Mouse (Mus musculus) heart, embryonic 16.5 days (tissue): Measurements from ENCODE around the gene Acrbp. TPM values are rescaled to one million over a fixed set of nuclear protein-coding genes. Genes with fewer than 3 reads are reported as not detected.
A peak's percentile ranks its signal among the peaks of the same experiment; 100 is the strongest.

Experiments
- ATAC-seq: fragments of 200-750 bp; cut with Nextera tagmentation; replicated peaks from 2 replicates; pipeline ENCODE4 v1.8.0; 2017; ENCODE audit warnings: moderate number of reproducible peaks; ENCODE audit not compliant: insufficient read depth, low FRiP score; ENCODE audit errors: extremely low read depth
- H3K27ac ChIP-seq: fragments of 300-500 bp; sonication (generic); 2 replicates; pipeline ENCODE4 v1.5.1; 2014; ENCODE audit warnings: mild to moderate bottlenecking, low read length, control low read depth, moderate library complexity
- H3K27me3 ChIP-seq: fragments of 300-500 bp; sonication (generic); 2 replicates; pipeline ENCODE4 v1.6.1; 2014; ENCODE audit warnings: low read length, mixed read lengths; ENCODE audit not compliant: control insufficient read depth, insufficient read depth
- H3K36me3 ChIP-seq: fragments of 300-500 bp; sonication (generic); 2 replicates; pipeline ENCODE4 v1.6.1; 2014; ENCODE audit not compliant: control insufficient read depth, insufficient read depth
- H3K4me1 ChIP-seq: fragments of 300-500 bp; sonication (generic); 2 replicates; pipeline ENCODE4 v1.6.1; 2014; ENCODE audit warnings: low read length, mixed read lengths; ENCODE audit not compliant: control insufficient read depth, insufficient read depth
- H3K4me2 ChIP-seq: fragments of 300-500 bp; sonication (generic); 2 replicates; pipeline ENCODE4 v1.6.1; 2014; ENCODE audit warnings: low read depth, mild to moderate bottlenecking, control low read depth, low read length
- H3K4me3 ChIP-seq: fragments of 300-500 bp; sonication (generic); 2 replicates; pipeline ENCODE4 v1.5.1; 2014; ENCODE audit warnings: mild to moderate bottlenecking, control low read depth, low read length
- H3K9ac ChIP-seq: fragments of 300-500 bp; sonication (generic); 2 replicates; pipeline ENCODE4 v1.6.1; 2014; ENCODE audit warnings: low read length, control low read depth
- H3K9me3 ChIP-seq: fragments of 300-500 bp; sonication (generic); replicated peaks from 2 replicates; pipeline ENCODE4 v1.6.1; 2016; ENCODE audit warnings: low read length; ENCODE audit not compliant: control insufficient read depth
- WGBS: fragments of 180-500 bp; shearing (Covaris S2); extraction: QIAGEN DNeasy Blood & Tissue Kit; methylation state at CpG from one replicate; pipeline ENCODE4 v1.1.7; 2014; 5-methylcytosine and 5-hydroxymethylcytosine counted together
- polyA plus RNA-seq: library from polyadenylated mRNA; unstranded; fragments of >200 nt; fragmentation: Nextera tagmentation; extraction: Ambion mirVana; gene quantifications from 2 replicates; pipeline ENCODE4 v1.2.1, GENCODE M21; 2015

The Acrbp gene
- polyA plus RNA-seq, 1 experiment from 2014 or later: 8.0 TPM

DNA sequence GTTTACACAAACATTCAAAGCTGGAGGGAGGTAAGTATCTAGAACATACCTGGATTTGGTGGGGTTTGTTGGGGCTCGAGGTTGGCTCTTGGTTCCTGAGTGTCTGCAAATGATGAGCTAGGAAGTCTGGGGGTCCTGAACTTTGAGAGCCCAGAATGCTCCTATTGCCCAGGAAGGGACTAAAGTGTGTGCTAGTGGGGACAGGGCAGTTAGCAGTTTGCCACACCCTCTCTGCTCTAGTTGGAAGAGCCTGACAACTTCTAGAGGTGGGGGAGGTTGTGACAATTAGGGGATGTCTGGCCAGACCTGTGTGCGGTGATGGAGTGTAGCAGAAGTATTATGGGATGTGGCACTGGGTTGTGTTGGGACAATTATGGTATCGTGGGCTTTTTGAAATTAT is 45.4 kb downstream of the Acrbp start:
- no peak overlapping the region for H3K4me3 ChIP-seq
- H3K4me1 ChIP-seq: peaks cover 34% of the 10 kb centered on the region
- no peak overlapping the region for H3K9ac ChIP-seq
- no peak for ATAC-seq
- H3K4me2 ChIP-seq: no peak overlapping the region
- H3K9me3 ChIP-seq: no peaks in the 10 kb centered on the region
- no peaks in the 10 kb centered on the region for H3K27me3 ChIP-seq
- WGBS: 50% methylated on average over 3 of the region's 3 CpGs
- H3K27ac ChIP-seq: peak overlapping the region; percentile 98
- no peaks in the 10 kb centered on the region for H3K36me3 ChIP-seq

DNA sequence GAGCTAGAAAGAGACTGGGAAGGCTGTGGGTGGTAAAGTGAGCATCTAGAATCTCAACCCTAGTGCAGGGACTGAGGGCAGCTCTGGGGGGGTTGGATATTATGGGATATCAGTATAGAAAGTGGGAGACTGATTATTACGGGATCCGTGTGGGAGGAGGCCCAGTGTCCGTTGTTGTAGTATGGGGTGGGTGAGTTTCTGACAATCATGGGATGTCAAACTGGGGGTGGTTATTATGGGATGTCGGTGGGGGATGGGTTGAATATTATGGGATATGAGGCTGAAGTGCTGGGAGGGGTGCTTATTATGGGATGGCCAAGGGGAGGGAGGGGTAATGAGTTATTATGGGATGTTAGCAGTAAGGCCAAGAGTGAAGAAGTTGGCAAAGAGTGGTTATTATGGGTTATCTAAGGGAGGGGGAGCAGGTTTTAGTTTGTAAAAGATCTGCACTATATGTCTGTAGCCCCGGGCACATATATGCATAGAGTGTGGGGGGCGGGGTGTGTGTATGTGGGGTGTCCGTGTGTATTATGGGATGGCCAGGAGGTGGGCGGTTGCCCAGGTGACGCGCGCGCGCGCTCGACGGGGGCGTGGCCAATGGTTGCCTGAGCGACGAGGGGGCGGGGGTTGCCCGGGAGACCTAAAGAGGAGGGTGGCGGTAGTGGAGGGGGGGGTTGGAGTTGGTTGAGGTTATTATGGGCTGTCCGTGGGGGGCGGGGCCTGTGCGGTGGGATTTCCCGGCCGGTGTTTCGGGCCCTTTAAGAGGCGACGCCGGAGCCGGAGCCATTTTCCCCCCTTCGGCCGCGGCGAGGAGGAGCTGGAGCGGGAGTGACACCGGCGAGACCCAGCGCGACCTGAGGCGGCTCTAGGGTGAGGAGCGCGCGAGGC is 46.1 kb downstream of the Acrbp start, which contains the start of gene Chd4:
Gene Chd4 (plus strand): TSS at position 591 of the 888 bp plus-strand sequence.
- peaks cover 32% of the 10 kb centered on the region for H3K4me1 ChIP-seq
- peaks cover 5% of the 10 kb centered on the region; the same call in 1 of the 2 replicates for H3K36me3 ChIP-seq
- peak within 1 kb of the TSS; percentile 98 for H3K27ac ChIP-seq
- H3K27me3 ChIP-seq: no peaks in the 10 kb centered on the region
- H3K4me2 ChIP-seq: peak within 1 kb of the TSS; percentile 96
- no peaks in the 10 kb centered on the region for H3K9me3 ChIP-seq
- peak within 1 kb of the TSS; percentile 91 for H3K4me3 ChIP-seq
- peak; percentile 72 for ATAC-seq
- 4% methylated on average over 36 of the region's 45 CpGs for WGBS
- H3K9ac ChIP-seq: peak within 1 kb of the TSS; percentile 96

DNA sequence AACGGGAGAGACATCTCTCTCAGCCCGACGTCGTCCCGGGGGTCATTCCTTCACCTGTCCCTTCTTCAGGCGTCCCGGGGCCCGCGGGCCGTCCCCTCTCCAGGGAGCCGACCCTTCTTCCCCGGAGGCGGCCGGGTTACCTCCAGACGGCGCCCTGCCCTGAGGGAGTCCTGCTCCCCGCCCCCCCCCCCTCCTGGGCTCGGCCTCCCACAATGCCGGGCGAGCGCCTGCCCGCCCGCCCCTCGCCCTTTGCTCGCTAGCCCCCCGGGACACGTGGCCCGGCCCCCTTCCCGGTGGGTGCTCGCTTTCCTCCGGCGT is 46.7 kb downstream of the Acrbp start:
- H3K36me3 ChIP-seq: peaks cover 11% of the 10 kb centered on the region
- no peaks in the 10 kb centered on the region for H3K27me3 ChIP-seq
- peak overlapping the region; percentile 96 for H3K4me2 ChIP-seq
- no peaks in the 10 kb centered on the region for H3K9me3 ChIP-seq
- under 1% methylated on average over 27 of the region's 32 CpGs for WGBS
- H3K4me1 ChIP-seq: peaks cover 29% of the 10 kb centered on the region
- peak overlapping the region; percentile 96 for H3K9ac ChIP-seq
- ATAC-seq: peak; percentile 5; the same call in 1 of the 2 replicates
- H3K4me3 ChIP-seq: peak overlapping the region; percentile 91
- H3K27ac ChIP-seq: peak overlapping the region; percentile 98

DNA sequence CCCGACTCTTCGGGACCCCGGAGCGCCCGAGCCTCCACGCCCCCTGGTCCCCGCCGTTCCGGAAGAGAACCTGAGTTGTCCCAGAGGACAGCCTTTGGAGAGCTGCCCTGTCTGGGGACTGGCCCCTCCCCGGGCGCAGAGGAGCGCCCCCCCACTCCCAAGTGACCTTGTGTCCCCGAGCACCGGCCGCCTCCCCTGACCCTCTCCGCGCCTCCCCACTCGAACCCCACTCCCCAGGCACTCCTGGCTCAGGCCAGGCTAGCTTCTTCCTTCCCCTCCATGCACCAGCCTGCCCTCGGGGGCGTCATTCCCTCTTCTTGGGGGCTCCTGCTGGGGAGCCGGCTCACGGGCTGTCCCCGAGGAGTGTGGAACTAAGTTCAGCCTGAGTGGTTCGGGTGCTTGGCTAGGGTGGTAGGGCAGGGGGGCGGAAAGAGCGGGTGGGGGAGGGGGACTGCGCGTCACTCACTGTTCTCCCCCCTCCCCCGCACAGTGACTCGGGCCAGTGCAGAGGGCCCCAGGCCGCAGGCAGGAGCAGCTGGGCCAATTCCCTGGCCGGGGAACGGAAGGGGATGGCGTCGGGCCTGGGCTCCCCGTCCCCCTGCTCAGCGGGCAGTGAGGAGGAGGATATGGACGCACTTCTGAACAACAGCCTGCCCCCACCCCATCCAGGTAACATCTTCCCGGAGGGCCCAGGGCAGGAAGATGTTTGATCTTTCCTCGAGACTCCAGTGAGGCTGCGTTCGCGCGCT is 47.3 kb downstream of the Acrbp start:
- Histone ChIP-seq H3K9ac (peak overlapping the region; percentile 96), H3K9me3 (no peaks in the 10 kb centered on the region), H3K27me3 (no peaks in the 10 kb centered on the region), H3K4me3 (peak overlapping the region; percentile 91), H3K4me1 (peaks cover 29% of the 10 kb centered on the region), H3K27ac (peak overlapping the region; percentile 98), H3K36me3 (peaks cover 16% of the 10 kb centered on the region), H3K4me2 (peak overlapping the region; percentile 96)
- WGBS: 1% methylated on average over 44 of the region's 44 CpGs
- ATAC-seq: peak; percentile 46

DNA sequence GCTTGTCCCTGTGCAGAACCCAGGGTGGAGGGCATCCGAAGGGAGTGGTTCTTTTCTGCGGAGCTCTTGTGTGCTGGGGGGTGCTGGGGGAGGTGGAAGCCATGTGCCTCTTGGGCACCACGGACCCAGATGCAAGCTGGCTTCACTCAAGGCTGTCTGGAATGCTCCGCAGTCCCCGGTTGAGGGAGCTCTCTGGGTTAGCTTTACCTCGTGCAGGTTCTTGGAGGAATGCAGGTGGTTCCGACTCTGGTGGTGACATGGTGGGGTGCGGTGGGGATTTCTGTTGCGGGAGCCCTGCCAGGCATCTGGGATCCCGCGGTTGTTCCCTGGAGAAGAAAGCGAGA is 47.8 kb downstream of the Acrbp start:
- no peak for ATAC-seq
- Histone ChIP-seq H3K9ac (peak overlapping the region; percentile 96), H3K9me3 (no peaks in the 10 kb centered on the region), H3K36me3 (peaks cover 22% of the 10 kb centered on the region), H3K4me3 (peak overlapping the region; percentile 91), H3K4me1 (peaks cover 29% of the 10 kb centered on the region), H3K27me3 (no peaks in the 10 kb centered on the region), H3K4me2 (peak overlapping the region; percentile 96), H3K27ac (peak overlapping the region; percentile 98)
- WGBS: 1% methylated on average over 12 of the region's 12 CpGs

GRCm38 (mm10) chr6:125097951-125098350 is 48.5 kb downstream of the Acrbp start:
- Histone ChIP-seq H3K9ac (peak overlapping the region; percentile 96), H3K27ac (peak overlapping the region; percentile 98; the same call in 1 of the 2 replicates), H3K36me3 (peaks cover 28% of the 10 kb centered on the region), H3K4me2 (peak overlapping the region; percentile 96), H3K9me3 (no peaks in the 10 kb centered on the region), H3K4me1 (peaks cover 29% of the 10 kb centered on the region), H3K27me3 (no peaks in the 10 kb centered on the region), H3K4me3 (peak overlapping the region; percentile 91)
- 28% methylated on average over 8 of the region's 8 CpGs for WGBS
- no peak for ATAC-seq

- WGBS: 31% methylated on average over 3 of the region's 3 CpGs
These were observed 49.0 kb downstream of the Acrbp start for GRCm38 (mm10) chr6:125098513-125098912.

GRCm38 (mm10) chr6:125099421-125099971 is 50.0 kb downstream of the Acrbp start:
- peak overlapping the region; percentile 96 for H3K4me2 ChIP-seq
- H3K4me1 ChIP-seq: peaks cover 32% of the 10 kb centered on the region
- WGBS: 40% methylated on average over 5 of the region's 5 CpGs
- H3K9ac ChIP-seq: peak overlapping the region; percentile 96
- peak overlapping the region; percentile 11 for H3K4me3 ChIP-seq
- ATAC-seq: no peak
- H3K36me3 ChIP-seq: peaks cover 40% of the 10 kb centered on the region
- no peaks in the 10 kb centered on the region for H3K27me3 ChIP-seq
- H3K9me3 ChIP-seq: no peaks in the 10 kb centered on the region
- H3K27ac ChIP-seq: peak overlapping the region; percentile 50; the same call in 1 of the 2 replicates

More at GRCm38 (mm10) chr6:125098513-125098912, 49.0 kb downstream of the Acrbp start:
- H3K27ac ChIP-seq: peak overlapping the region; percentile 52; the same call in 1 of the 2 replicates
- H3K4me2 ChIP-seq: peak overlapping the region; percentile 96
- peaks cover 34% of the 10 kb centered on the region for H3K36me3 ChIP-seq
- H3K4me1 ChIP-seq: peaks cover 29% of the 10 kb centered on the region
- peak overlapping the region; percentile 91 for H3K4me3 ChIP-seq
- peak overlapping the region; percentile 96 for H3K9ac ChIP-seq
- no peak for ATAC-seq
- no peaks in the 10 kb centered on the region for H3K27me3 ChIP-seq
- no peaks in the 10 kb centered on the region for H3K9me3 ChIP-seq
